Mouse (Mus musculus) embryo, embryonic 11 days (tissue): ENCODE data around the gene Tgif1.
"Not testable (repeated sequence)": the region's sequence is repeated elsewhere in the genome, so short reads cannot be mapped to it uniquely, and the experiment has no call there.

Source experiments
- DNase-seq: peaks from one replicate; pipeline ENCODE4 v3.0.0-alpha.2; 2015

Gene Tgif1

DNA sequence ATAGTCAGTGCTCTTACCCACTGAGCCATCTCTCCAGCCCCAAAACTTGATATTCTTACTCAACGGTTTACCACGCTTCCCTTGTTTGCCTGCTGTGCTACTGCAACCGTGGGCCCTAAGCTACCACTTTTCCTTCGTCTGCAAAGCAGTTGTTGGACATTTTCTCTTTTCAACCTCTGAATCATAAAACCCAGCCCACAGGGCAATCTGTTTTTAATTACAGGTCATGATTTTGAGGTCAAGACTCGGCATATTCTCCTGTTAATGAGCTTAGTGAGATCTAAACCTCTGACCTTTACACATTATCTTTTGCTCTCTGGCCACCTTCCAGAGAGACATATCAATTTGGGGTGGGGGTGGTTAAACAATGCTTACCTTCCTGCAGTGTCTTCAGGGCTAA lies 14.8 kb downstream of the Tgif1 start:
- no peak for DNase-seq

DNA sequence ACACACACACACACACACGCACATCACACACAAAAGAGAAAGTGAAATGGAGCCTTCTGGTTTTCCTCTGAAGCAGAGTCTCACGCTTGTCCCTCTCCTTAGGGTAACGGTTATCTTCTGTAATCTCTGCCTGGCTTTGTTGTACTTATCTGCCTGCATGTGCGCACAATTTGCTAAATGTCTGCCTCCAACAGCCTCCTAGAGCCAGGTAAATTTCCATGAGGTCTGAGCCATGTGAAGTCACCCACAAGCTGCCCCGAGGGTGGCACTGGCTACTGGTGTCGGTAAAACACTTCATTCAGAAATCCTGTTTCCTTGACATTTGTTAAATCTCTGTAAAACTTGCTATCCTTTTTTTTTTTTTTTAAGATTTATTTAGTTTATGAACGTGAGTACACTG lies 15.3 kb downstream of the Tgif1 start:
- no peak for DNase-seq

DNA sequence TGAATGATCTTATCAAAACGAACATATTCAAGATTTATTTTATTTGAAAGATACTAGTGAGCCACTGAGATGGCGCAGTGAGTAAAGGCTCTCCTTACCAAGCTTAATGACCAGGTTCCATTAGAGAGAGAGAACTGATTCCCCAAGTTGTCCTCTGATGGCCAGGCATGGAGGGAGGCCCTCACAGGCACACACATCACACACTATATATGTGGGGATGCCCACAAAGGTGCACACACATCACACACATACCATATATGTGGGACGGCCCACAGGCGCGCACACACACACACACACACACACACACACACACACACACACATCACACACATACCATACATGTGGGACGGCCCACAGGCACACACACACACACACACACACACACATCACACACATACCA lies 15.9 kb downstream of the Tgif1 start:
- DNase-seq, result not testable (repeated sequence)

DNA sequence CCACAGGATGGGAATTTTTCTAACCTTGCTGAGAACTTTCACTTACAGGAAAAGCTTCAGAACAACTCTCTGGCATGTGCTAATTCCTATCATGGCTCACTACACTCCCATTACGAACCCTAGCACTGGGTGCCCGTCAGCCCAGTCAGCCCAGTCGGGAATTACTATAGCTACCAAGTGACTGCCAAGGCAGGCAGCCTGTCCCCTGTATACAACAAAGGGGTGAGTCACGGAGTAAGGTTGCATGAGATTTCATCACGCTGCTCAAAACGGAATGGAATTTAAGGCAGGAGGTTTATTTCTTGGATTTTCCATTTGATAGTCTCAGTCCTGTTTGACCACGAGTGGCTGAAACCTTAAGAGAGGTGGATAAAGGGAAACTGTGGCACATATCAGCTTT lies 16.5 kb downstream of the Tgif1 start:
- no peak for DNase-seq

DNA sequence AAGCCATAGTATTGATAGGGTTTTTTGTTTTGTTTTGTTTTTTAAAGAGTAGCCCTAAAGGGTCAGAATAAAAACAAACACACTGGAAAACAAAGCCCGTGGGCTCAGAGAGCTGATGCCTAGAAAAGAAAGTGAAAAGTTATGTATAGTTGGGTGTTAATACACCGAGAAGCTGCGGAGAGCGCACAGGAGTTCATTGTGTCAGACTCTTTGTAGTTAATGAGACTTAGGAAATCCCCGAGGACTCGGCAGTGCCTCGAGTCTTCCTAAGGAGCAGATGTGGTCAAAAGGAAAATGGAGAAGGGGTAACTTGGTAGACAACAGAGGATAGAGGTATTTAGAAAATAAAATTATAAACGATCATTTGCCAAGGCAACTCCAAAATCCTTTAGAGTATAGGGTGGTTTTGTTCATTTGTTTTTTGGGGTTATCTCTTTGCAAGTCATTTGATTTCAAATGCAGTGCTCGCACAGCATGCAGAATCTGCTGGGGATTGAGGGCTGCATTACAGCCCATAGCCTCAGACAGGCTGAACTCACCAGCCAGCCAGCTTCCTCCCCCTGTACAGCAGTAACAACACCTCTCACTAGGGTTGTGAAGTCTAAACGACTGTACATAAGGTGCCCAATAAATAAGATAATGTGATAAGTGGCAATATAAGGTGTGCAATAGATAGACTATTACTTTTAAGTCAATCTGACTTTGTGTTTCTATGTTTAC lies 18.1 kb downstream of the Tgif1 start:
- DNase-seq, result peak; percentile 55

DNA sequence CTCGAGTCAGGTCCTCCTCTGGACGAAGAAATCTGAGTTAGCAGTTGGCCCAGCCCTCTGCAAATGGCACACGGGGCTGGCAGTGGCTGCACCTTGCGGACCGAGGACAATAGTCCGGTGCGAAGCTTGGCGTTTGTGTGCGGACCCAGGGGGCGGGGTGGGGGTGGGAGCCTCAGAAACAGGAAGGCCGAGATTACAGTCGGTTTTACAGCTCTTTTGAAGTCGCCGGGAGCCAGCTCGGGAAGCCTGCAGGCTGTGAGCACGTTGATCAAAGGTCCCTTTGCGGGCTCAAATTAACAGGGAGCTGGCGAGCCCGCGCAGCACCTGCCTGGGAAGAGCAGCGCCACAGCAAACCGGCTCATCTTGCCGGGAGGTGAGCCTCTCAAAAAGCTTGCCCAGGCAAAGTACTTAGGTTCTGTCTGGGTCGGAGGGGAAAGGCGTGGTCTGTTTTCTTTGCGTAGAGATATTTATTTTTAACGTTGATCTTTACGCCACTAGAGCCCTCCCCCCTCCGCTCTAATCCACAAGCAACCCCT lies 18.8 kb downstream of the Tgif1 start:
- DNase-seq, result peak; percentile 62

DNA sequence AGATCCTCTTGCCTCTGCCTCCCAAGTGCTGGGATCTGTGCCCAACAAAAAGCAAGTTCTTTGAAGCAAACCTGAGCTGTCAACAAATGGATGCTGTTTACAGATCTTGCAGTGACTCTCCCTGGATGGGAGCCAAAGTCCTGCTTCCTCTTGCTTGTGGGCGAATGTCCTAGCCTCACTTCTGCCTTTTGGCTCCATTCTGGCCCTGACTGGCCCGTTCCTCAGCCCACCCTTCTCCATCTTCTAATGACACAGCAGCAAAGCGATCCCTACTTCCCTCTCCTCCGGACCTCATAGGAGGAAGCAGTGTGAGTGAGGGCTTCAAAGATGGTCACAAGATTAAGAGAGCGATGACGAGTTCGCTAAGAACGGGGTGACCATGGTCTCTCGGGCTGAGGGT lies 20.8 kb downstream of the Tgif1 start:
- no peak for DNase-seq

DNA sequence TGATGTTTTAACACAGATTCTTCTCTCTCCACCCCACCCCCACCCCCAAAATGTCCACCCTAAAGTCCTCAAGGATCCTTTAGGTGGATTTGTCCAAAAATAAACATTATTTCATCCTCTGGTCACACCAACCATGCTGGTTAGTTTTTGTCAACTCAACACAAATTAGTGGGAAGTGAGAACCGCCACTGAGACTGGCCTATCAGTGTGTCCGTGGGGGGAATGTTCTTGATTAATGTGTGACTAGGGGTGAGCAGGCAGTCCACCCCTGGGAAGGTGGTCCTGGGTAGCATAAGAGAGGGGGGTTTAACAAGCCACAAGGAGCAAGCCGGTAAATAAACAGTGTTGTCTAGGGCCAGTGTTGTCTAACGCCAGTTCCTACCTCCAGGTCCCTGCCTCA lies 21.8 kb downstream of the Tgif1 start:
- no peak for DNase-seq

DNA sequence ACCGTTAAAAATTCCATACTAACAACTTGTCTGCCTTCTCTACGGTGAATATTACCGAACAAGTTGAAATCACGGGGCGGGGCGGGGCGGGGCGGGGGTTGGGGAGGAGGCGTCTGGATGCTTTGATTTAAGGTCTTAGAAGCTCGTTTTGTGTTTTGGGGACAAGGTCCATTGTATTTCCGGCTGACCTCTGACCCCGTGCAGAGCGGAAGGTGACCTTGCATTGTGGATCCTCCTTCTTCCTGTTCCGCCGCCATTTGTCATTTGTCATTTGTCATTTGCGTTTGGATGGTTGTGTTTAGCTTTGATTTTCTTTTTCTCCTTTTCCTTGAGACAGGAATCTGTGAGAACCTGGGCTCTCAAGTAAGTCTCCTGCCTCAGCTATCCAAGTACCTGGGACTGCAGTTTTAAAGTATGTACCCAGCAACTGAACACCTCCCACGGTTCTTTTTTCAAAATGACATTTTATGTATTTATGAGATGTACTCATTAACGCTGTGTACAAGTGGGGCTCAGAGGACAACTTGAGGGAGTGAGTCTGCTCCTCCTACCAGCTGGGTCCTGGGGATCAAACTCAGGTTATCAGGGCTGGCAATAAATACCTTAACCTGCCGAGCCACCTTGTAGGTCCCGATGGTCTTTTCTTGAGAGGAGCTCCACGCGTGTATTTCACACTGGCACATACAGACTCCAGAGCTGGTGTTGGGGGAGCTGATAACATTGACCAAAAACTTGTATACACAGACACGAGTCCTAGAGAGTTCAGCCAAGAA lies 23.2 kb downstream of the Tgif1 start:
- no peak for DNase-seq

DNA sequence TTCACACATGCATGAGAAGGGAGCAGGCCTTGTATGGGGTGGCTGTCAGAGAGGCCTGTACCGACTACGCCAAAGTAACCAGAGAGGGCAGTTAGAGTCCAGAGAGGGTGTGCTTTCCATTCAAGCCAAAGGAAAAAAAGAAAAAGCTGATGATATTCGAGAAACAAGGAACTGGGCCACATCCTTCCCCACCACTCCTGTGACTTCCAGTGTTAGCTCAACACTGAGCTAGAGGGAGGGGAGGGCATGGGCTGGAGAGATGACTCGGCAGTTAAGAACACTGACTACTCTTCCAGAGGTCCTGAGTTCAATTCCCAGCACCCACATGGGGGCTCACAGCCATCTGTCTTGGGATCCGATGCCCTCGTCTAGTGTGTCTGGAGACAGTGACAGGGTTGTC lies 24.1 kb downstream of the Tgif1 start:
- DNase-seq, result no peak

DNA sequence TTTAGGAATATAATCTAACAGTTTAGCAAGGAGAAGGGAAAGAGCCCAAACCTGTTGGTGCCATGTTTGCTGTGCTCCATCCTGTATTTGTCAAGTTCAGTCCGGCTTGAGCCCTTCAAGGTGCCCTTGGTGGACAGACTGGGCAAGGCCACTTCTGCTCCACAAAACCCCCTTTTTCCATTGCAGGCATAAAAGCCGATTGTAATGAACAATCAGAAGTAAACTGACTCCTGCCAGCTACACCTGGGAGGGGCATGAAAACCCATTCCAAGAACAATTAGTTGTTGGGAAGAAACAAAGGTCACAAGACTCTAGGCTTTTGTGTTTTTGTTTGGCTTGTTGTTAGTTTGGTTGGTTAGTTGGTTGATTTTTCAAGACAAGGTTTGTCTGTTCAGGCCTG lies 24.8 kb downstream of the Tgif1 start:
- no peak for DNase-seq

DNA sequence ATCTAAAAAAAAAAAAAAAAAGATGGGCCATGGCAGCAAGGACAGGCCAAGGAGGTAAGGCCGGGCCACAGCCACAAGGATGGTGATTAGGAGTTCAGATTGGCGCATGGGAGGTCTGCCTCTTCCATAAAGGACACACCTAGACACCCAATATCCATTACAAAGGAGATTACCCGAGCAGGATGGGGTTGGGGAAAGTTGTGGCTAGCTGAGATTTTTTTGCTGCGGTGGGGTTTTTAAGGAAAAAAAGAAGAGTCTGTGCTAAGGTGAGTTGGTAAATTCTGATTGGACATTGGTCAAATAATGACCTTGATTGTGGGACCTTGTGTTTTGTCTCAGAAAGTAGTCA lies 25.2 kb downstream of the Tgif1 start:
- DNase-seq, result no peak

DNA sequence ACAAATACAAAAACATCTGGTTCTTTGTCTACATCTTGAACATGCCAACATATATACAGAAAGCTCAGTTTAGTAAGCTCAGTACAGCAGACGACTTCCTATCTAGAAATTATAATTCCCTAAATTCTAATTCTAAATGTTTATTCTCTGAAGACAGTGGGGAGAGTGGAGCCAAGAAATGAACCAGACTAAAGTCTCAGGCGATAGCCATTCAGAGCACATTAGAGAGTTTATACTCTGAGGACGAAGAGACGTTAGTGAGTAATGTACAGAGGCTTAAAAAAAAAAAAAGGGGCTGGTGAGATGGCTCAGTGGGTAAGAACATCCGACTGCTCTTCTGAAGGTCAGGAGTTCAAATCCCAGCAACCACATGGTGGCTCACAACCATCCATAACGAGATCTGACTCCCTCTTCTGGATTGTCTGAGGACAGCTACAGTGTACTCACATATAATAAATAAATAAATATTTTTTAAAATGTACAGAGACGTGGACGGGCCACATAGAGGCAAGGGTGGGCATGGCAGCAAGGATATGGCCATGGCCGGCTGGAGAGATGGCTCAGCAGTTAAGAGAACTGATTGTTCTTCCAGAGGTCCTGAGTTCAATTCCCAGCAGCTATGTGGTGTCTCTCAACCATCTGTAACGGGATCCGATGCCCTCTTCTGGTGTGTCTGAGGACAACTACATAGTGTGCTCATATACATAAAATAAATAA lies 25.7 kb downstream of the Tgif1 start:
- DNase-seq, result not testable (repeated sequence)

DNA sequence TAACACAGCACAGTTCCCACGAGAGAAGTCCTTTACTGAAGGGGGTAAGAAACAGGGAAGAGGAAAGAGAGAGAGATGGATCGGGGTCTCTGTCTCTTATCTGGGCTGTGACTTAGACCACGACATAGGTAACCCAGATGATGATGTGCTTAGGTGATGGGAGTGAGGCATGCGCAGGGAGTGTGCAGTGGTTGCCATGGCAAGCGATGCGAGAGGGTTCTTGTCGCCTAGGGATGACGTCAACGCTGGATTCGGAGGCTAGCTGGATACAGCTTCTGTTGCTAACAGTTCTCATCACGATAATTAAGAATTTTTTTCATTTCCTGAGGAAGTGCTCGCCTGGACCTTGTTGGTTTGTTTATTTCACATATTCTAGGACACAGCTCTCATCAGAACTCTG lies 27.1 kb downstream of the Tgif1 start:
- no peak for DNase-seq

DNA sequence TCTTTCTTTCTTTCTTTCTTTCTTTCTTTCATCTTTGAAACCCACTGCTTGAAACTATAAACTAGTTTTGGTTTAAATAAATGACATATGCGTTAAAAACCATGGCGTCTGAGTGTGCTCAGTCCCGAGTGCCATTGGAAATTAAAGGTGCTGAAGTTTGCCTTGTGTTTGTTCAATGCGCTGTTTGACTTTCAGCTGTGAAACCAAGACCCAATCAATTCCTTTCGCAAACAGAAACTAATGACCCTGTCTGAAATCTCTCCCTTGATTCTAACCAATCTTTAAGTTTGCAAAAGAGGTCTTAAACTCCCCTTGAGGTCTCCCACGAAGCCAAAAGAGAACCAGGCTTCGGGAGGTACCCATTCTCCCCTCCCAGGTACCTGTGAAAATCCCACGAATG lies 30.3 kb downstream of the Tgif1 start:
- no peak for DNase-seq

DNA sequence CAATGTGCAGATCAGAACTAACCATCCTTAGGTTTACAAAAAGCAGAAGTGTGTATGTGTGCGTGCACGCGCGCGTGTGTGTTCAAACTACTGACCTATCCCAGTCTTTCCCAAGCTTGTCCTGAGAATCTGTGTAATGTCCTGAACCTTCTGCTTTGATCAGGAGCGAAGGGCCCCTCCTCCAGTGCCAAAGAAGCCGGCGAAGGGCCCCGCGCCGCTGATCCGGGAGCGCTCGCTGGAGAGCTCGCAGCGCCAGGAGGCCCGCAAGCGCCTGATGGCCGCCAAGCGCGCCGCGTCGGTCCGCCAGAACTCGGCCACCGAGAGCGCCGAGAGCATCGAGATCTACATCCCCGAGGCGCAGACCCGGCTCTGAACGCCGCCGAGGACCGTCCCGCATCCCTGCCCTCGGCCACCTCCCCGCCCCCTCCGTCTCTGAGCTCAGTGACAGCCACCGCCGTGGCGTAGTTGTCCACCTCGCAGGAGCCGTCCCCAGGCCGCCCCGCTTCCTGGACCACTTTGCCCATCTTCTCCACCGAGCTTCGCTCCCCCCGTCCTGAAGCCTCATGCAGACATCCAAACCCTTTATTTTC lies 35.4 kb downstream of the Tgif1 start:
- DNase-seq, result peak; percentile 78

DNA sequence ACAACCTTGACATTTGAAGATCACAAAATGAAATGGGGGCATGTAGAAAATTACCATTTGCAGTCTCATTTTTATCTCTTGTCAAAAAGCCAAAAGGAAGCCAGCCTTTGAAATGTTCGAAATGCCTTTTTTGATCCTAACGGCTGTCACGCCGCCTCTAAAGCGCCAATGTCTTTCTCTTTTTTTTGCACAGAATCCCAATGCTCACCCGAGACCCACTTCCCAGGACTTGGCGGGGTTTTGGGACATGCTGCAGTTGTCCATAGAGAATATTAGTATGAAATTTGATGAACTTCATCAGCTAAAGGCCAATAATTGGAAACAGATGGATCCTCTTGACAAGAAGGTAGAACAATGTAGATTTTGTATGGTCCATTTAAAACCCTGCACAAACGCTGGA lies 38.3 kb downstream of the Tgif1 start:
- no peak for DNase-seq

DNA sequence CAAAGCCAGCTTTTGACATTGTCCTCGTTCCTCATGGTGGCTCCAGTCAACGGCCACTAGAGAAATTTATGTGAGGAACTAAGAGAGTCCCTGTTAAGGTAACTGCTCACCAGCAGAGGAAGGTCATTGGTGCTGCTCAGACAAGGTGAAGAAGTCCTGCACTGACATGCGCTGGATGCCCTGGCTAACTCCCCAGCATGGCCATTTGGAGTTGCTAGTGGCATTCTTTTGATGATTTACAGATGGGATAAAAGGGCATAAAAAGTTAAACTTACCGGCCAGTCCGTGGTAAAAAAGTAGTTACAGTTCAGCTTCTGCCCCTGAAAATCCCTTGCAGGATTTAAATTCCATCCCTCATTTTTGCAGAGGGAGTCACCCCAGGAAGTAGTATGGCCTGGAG lies 42.6 kb downstream of the Tgif1 start:
- DNase-seq, result no peak

DNA sequence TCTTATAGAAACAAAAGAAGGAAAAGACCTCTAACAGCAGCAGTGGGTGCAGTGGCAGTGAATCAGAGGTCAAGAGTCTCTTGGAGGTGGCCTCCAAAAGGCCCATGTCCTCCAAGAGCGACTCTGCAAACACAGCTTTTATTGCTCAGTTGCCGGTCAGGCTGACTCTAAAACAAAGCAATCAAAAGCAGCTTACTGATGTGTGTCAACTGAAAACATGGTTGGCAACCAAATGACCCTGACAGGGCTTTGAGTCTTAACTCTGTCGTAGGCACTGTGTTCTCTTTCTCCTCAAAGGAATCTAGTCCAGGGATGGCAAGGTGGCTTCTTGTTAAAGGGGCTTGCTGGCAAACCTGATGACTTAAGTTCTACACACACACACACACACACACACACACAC lies 43.6 kb downstream of the Tgif1 start:
- DNase-seq, result no peak

DNA sequence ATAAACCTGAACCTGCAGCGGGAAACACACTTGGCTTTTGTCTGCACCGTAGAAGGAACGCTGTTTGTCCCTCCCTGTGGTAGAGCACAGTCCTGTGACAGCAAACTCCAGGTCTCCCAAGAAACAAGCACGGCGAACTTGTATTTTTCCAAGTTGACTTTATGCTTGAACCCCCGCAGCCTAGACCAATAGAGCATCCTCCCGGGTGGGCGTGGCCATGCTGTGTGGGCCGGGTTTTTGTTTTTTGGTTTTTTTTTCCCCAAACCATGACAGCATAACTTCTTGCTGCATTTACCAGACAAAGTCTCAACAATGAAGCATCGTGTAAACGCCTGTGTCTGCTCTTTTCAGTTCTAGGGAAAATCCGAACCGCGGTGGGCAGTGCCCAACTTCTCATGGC lies 44.5 kb downstream of the Tgif1 start:
- no peak for DNase-seq

DNA sequence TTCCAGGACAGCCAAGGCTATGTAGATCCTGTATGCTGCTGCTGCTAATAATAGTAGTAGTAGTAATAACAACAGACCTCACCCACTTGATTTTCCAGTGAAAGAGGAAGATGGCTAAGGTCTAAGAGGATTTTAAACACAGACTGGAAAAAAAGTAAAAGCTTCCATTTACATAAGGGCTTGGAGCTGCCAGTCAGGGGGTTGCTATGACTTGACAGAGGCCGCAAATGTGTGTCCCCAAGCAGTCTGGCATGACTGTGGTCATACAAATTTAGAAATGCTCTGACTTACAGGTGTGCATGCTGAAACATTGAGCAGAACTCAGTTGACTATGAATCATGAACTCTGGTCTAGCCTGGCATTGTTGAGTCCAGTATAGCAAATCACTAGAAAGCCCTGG lies 45.5 kb downstream of the Tgif1 start:
- DNase-seq, result no peak

DNA sequence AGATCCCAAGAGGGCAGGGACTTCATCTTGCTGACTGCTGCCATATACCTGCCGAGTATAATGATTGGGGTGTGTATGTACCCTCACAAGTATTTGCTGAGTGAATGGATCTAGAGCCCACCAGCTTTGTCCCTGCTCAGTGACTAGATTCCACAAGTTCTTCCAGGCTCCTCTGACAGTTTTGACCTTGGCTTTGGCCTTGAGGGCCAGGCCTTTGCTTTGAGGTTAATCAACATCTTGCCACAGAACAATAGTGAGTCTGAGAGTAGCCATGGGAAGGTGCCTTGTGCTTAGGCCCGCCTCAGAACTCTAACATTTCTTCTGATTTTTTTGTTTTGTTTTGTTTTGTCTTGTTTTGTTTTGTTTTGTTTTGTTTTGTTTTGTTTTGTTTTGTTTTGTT lies 46.7 kb downstream of the Tgif1 start:
- DNase-seq, result no peak

DNA sequence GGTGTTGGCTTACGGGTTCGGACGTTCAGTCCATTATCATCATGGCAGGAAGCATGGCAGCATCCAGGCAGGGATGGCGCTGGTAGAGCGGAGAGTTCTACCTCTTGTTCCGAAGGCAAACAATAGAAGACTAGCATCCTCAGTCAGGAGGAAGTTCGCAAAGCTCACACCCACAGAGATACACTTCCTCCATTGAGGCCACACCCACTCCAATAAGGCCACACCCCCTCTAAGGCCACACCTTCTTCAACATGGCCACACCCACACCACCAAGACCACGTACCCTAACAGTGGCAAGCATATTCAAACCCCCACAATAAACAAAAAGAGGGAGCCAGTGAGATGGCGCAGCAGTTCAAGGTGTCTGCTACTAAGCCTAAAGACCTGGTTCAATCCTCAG lies 47.5 kb downstream of the Tgif1 start:
- no peak for DNase-seq

DNA sequence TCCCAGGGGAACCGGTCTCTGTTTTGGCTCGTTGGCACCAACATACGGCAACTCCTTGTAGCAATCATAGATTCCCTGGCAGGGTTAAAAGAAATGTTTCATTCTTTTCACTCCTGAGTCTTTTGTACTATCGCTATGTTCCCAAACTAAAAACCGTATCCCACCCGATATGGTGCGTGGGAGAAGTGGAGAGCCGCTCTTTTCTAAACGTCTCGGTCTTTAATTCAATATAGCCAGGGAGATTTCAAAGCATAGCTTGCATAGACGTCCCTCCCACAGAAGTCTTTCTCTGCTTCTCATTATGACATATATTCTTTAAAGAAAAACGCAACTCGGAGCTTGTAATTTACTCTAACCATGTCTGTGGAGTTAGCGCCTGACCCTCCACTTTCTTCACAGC lies 51.3 kb downstream of the Tgif1 start:
- no peak for DNase-seq
